Mouse (Mus musculus) liver, adult (tissue): ENCODE data around the gene Cdk20.

Source experiments
- GATA4 ChIP-seq: IDR thresholded peaks from 2 replicates; pipeline ENCODE4 v1.6.1; 2014; ENCODE audit warnings: mild to moderate bottlenecking, low read length; ENCODE audit not compliant: insufficient replicate concordance

Cdk20 gene

GRCm38 (mm10) chr13:64432017-64432995 is at the start of gene Cdk20:
TSS of gene Cdk20 (plus strand) at chr13:64432314.
- peak; percentile 65; the same call in 1 of the 2 replicates for TF ChIP-seq GATA4

- TF ChIP-seq GATA4: no peak
Measured at GRCm38 (mm10) chr13:64384937-64385336, 47.2 kb upstream of the Cdk20 start.

- TF ChIP-seq GATA4: peak; percentile 76; the same call in 1 of the 2 replicates
Measured at GRCm38 (mm10) chr13:64386048-64386447, 46.1 kb upstream of the Cdk20 start.

- no peak for TF ChIP-seq GATA4
Measured at GRCm38 (mm10) chr13:64388415-64388814, 43.7 kb upstream of the Cdk20 start.

GRCm38 (mm10) chr13:64396979-64397378 is 35.1 kb upstream of the Cdk20 start:
- no peak for TF ChIP-seq GATA4

GRCm38 (mm10) chr13:64398065-64398464 is 34.0 kb upstream of the Cdk20 start:
- peak; percentile 96 for TF ChIP-seq GATA4

GRCm38 (mm10) chr13:64399906-64400305 is 32.2 kb upstream of the Cdk20 start:
- no peak for TF ChIP-seq GATA4

- TF ChIP-seq GATA4: no peak
Measured at GRCm38 (mm10) chr13:64400801-64401361, 31.2 kb upstream of the Cdk20 start.

- no peak for TF ChIP-seq GATA4
Measured at GRCm38 (mm10) chr13:64402006-64402405, 30.1 kb upstream of the Cdk20 start.

GRCm38 (mm10) chr13:64402504-64402949 is 29.6 kb upstream of the Cdk20 start:
- peak; percentile 41; the same call in 1 of the 2 replicates for TF ChIP-seq GATA4

GRCm38 (mm10) chr13:64402951-64403460 is 29.1 kb upstream of the Cdk20 start:
- no peak for TF ChIP-seq GATA4

- peak; percentile 75; the same call in 1 of the 2 replicates for TF ChIP-seq GATA4
Measured at GRCm38 (mm10) chr13:64403519-64403918, 28.6 kb upstream of the Cdk20 start.

GRCm38 (mm10) chr13:64405550-64405949 is 26.6 kb upstream of the Cdk20 start:
- no peak for TF ChIP-seq GATA4

- no peak for TF ChIP-seq GATA4
Measured at GRCm38 (mm10) chr13:64407992-64408391, 24.1 kb upstream of the Cdk20 start.

GRCm38 (mm10) chr13:64410604-64411003 is 21.5 kb upstream of the Cdk20 start:
- TF ChIP-seq GATA4: no peak

GRCm38 (mm10) chr13:64411282-64411681 is 20.8 kb upstream of the Cdk20 start:
- TF ChIP-seq GATA4: no peak
